Comparison of ENCODE assay signal across 9 mouse cellular contexts in genomic region chr13:71964366-71964765, GRCm38 (mm10). TPM values are rescaled to one million over a fixed set of nuclear protein-coding genes. Genes with fewer than 3 reads are reported as not detected.
DNase-seq lines count a peak whose midpoint lies in the region; ATAC-seq and TF ChIP-seq lines count a peak whose summit lies in the region.
"Had no signal": no experiment of that assay in that cellular context is flagged by ENCODE, and none has a peak within 500 bp of the region (broad histone marks: within the 10 kb centered on the region; RNA-seq: fewer than 3 reads in every experiment).

No protein-coding gene starts in this region.

- peaks cover 38% of the 10 kb centered on the region for H3K27me3 ChIP-seq in hindbrain, postnatal 0 days (ENCODE audit: insufficient read depth, low read length)

- peak; percentile 29 for DNase-seq in 3T3-L1 (ENCODE audit: low read depth, low spot score)
- peak; percentile 43 for DNase-seq in embryo, embryonic 10 days (ENCODE audit: low spot score)
- peak; percentile 58 for DNase-seq in hindbrain, postnatal 0 days (ENCODE audit: low spot score)
- DNase-seq in lung, postnatal 14 days: peak; percentile 48
- no peak for DNase-seq in layer of hippocampus, postnatal 14 days (ENCODE audit: low spot score in 2 of 2)
- no peak for DNase-seq in spleen, postnatal 10 days (ENCODE audit: low spot score in 2 of 2)
- no peak for DNase-seq in gastrocnemius, postnatal 14 days
- DNase-seq in thymus, postnatal 36 days: no peak

- ATAC-seq in hindbrain, postnatal 0 days: peak; percentile 17; the same call in 1 of the 2 replicates
- ATAC-seq: activated CD4-positive, CD25-positive, alpha-beta regulatory T cell, adult 4 months had no signal

- H3K9ac ChIP-seq in hindbrain, postnatal 0 days (replicated peaks; ENCODE audit: low read length): no peak overlapping the region

- no peaks in the 10 kb centered on the region for H3K4me1 ChIP-seq in hindbrain, postnatal 0 days (ENCODE audit: insufficient read depth, low read length)

- H3K4me2 ChIP-seq in hindbrain, postnatal 0 days (ENCODE audit: low read depth, low read length): peak overlapping the region; percentile 62

- 8% methylated on average over 13 of the region's 13 CpGs for WGBS in hindbrain, postnatal 0 days

- H3K36me3 ChIP-seq in hindbrain, postnatal 0 days (ENCODE audit: insufficient read depth, low read length): no peaks in the 10 kb centered on the region

- TF ChIP-seq CTCF in hindbrain, postnatal 0 days (IDR thresholded peaks at IDR 0.05; ENCODE audit: low read depth): peak; percentile 65

- no peaks in the 10 kb centered on the region for H3K9me3 ChIP-seq in hindbrain, postnatal 0 days (ENCODE audit: low read length)

- peak overlapping the region; percentile 67 for H3K4me3 ChIP-seq in hindbrain, postnatal 0 days (ENCODE audit: low read length)

- H3K27ac ChIP-seq in hindbrain, postnatal 0 days: no peak overlapping the region

- intact Hi-C loops in gastrocnemius, postnatal 14 days (cut with DNase I; ENCODE audit: low total_unique reads): no loop called here

RNA-seq across cellular contexts. Expression of gene Irx1, which starts 0.8 kb away (rescaled TPM):
- 69.9 and 83.6 TPM in 2 replicates for total RNA-seq in hindbrain, postnatal 0 days (2014; rRNA removed)
- 6.2 and 8.2 TPM in 2 replicates for polyA plus RNA-seq in hindbrain, postnatal 0 days (2015; fragmentation: Nextera tagmentation; extraction: Ambion mirVana)
- 1 to 10 TPM in 1 of 2 experiments, under 1 TPM in 1; 0.74 to 1.3 TPM for total RNA-seq in layer of hippocampus, postnatal 14 days (2021)
- under 1 TPM in 1 of 2 experiments, not detected in 1; 0.18 TPM for total RNA-seq in gastrocnemius, postnatal 14 days (2021)
- polyA plus RNA-seq: activated CD4-positive, CD25-positive, alpha-beta regulatory T cell, adult 4 months had no signal

Comparison
In these comparisons a context has a peak if more than half of its experiments do, and no peak if none do; other contexts are left out.
1. DNase-seq: peak in 3T3-L1 (single experiment), embryo, embryonic 10 days (single experiment), hindbrain, postnatal 0 days (single experiment) and lung, postnatal 14 days (single experiment); none in layer of hippocampus, postnatal 14 days (0 of 2), spleen, postnatal 10 days (0 of 2), gastrocnemius, postnatal 14 days (single experiment) and thymus, postnatal 36 days (0 of 2).
2. RNA of gene Irx1, which starts 0.8 kb away (total RNA-seq): 69.9 to 83.6 TPM in hindbrain, postnatal 0 days; 0.74 to 1.3 TPM in layer of hippocampus, postnatal 14 days and 0.18 TPM in gastrocnemius, postnatal 14 days; every median in the first group is over 10 times any median in the second.